Mouse (Mus musculus): ENCODE data around the gene Trmt10c. TPM values are rescaled to one million over a fixed set of nuclear protein-coding genes. Genes with fewer than 3 reads are reported as not detected.
"Not testable (repeated sequence)": the region's sequence is repeated elsewhere in the genome, so short reads cannot be mapped to it uniquely, and the experiment has no call there.

Gene Trmt10c
- 40.1 and 41.0 TPM in 2 replicates for polyA plus RNA-seq (2015; fragmentation: Nextera tagmentation; extraction: Ambion mirVana)

- DNase-seq (ENCODE audit: low spot score): peak; percentile 91
These were observed at the start of gene Trmt10c for GRCm38 (mm10) chr16:56037138-56038010. Trmt10c (minus strand) TSS chr16:56037819.

GRCm38 (mm10) chr16:56086336-56086735 is 48.7 kb upstream of the Trmt10c start:
- DNase-seq (ENCODE audit: low spot score): no peak

- DNase-seq (ENCODE audit: low spot score): no peak
These were observed 44.1 kb upstream of the Trmt10c start for GRCm38 (mm10) chr16:56081691-56082090.

- DNase-seq (ENCODE audit: low spot score): no peak
These were observed 41.8 kb upstream of the Trmt10c start for GRCm38 (mm10) chr16:56079419-56079818.

- DNase-seq (ENCODE audit: low spot score): no peak
These were observed 38.7 kb upstream of the Trmt10c start for GRCm38 (mm10) chr16:56076121-56076869.

GRCm38 (mm10) chr16:56075222-56076111 is 37.8 kb upstream of the Trmt10c start:
- peak; percentile 92 for DNase-seq (ENCODE audit: low spot score)

GRCm38 (mm10) chr16:56074565-56074964 is 36.9 kb upstream of the Trmt10c start:
- DNase-seq (ENCODE audit: low spot score): peak; percentile 21

- DNase-seq (ENCODE audit: low spot score): no peak
These were observed 36.5 kb upstream of the Trmt10c start for GRCm38 (mm10) chr16:56074122-56074521.

GRCm38 (mm10) chr16:56073150-56073549 is 35.5 kb upstream of the Trmt10c start:
- not testable (repeated sequence) for DNase-seq (ENCODE audit: low spot score)

- no peak for DNase-seq (ENCODE audit: low spot score)
These were observed 34.9 kb upstream of the Trmt10c start for GRCm38 (mm10) chr16:56072533-56072932.

GRCm38 (mm10) chr16:56071317-56072232 is 34.0 kb upstream of the Trmt10c start:
- peak; percentile 29 for DNase-seq (ENCODE audit: low spot score)

GRCm38 (mm10) chr16:56068523-56069070 is 31.0 kb upstream of the Trmt10c start:
- DNase-seq (ENCODE audit: low spot score): no peak

GRCm38 (mm10) chr16:56066113-56066512 is 28.5 kb upstream of the Trmt10c start:
- DNase-seq (ENCODE audit: low spot score): no peak

- DNase-seq (ENCODE audit: low spot score): peak; percentile 88
These were observed 26.8 kb upstream of the Trmt10c start for GRCm38 (mm10) chr16:56064334-56064990.

GRCm38 (mm10) chr16:56062981-56063380 is 25.4 kb upstream of the Trmt10c start:
- DNase-seq (ENCODE audit: low spot score): no peak

GRCm38 (mm10) chr16:56061995-56062594 is 24.5 kb upstream of the Trmt10c start:
- DNase-seq (ENCODE audit: low spot score): no peak

- DNase-seq (ENCODE audit: low spot score): no peak
These were observed 20.5 kb upstream of the Trmt10c start for GRCm38 (mm10) chr16:56058151-56058550.

- no peak for DNase-seq (ENCODE audit: low spot score)
These were observed 19.4 kb upstream of the Trmt10c start for GRCm38 (mm10) chr16:56056944-56057590.

All from thymus, postnatal 0 days (tissue).